Mouse (Mus musculus) bone marrow, adult 2 months (tissue): ENCODE measurements at regions not wholly inside any gene's neighbourhood (a gene's known extent, or its start where the extent isn't known, plus 50 kb on each side); places are given as distances from the start of the nearest gene placed in this dataset.

Experiments used
- H3K27ac ChIP-seq: fragments of 200-500 bp; 2 replicates; pipeline ENCODE4 v1.5.1; 2012; ENCODE audit warnings: low read depth, mild to moderate bottlenecking, control low read depth, inconsistent platforms, low read length; ENCODE audit not compliant: control insufficient read depth, poor library complexity, insufficient read depth
- H3K4me1 ChIP-seq: fragments of 200-500 bp; 2 replicates; pipeline ENCODE4 v1.6.1; 2011; ENCODE audit warnings: low read length; ENCODE audit not compliant: control insufficient read depth, insufficient read depth
- H3K4me3 ChIP-seq: fragments of 200-500 bp; replicated peaks from 2 replicates; pipeline ENCODE3; 2011; ENCODE audit warnings: mild to moderate bottlenecking, low read depth, low read length, control low read depth; ENCODE audit not compliant: control insufficient read depth
- CTCF ChIP-seq: fragments of 200-500 bp; IDR thresholded peaks from 2 replicates; pipeline ENCODE4 v1.5.1; 2011; ENCODE audit warnings: low read length, control low read depth; ENCODE audit not compliant: control insufficient read depth, insufficient read depth
- POLR2A ChIP-seq: fragments of 200-500 bp; IDR thresholded peaks from 2 replicates; pipeline ENCODE4 v1.6.1; 2011; ENCODE audit warnings: low read depth, mild to moderate bottlenecking, control low read depth, low read length, borderline replicate concordance; ENCODE audit not compliant: control insufficient read depth
- WGBS: fragments of 180-500 bp; shearing (Covaris S2); methylation state at CpG from one replicate; pipeline ENCODE4 v1.1.7; 2018; 5-methylcytosine and 5-hydroxymethylcytosine counted together

DNA sequence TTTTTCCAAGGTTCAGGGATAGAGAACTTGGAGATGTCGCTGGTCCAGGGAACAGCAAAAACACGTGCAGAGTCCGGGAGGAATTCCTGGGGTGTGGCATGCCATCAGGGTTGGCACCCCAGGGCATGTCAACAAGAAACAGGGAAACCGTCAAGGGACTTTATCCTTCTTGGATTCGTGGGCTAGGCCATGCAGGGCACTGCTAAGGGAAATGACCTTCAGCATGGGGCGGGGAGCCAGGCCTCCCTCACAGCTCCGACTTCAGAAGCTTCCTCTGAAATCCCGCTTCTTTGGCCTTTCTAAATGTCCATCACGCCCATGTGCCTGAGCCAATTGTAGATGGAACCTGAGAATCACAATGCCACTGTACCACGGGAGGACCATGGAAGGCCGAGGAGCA lies 357.0 kb upstream of the Maf start:
- Histone ChIP-seq H3K27ac (no peak overlapping the region), H3K4me1 (no peaks in the 10 kb centered on the region), H3K4me3 (no peak overlapping the region)
- TF ChIP-seq POLR2A (no peak), CTCF (no peak)
- WGBS = 78% methylated on average over 11 of the region's 11 CpGs

- TF ChIP-seq POLR2A (no peak), CTCF (no peak)
- Histone ChIP-seq H3K4me1 (no peaks in the 10 kb centered on the region), H3K4me3 (no peak overlapping the region), H3K27ac (no peak overlapping the region)
- 83% methylated on average over 5 of the region's 5 CpGs for WGBS
These were observed 355.9 kb upstream of the Maf start for GRCm38 (mm10) chr8:116063541-116063940.

- WGBS = 63% methylated on average over 7 of the region's 7 CpGs
- H3K27ac ChIP-seq = no peak overlapping the region
- TF ChIP-seq CTCF = no peak
- TF ChIP-seq POLR2A = no peak
These were observed 345.9 kb upstream of the Maf start for GRCm38 (mm10) chr8:116053483-116053882.

GRCm38 (mm10) chr8:116053043-116053442 lies 345.4 kb upstream of the Maf start:
- WGBS = 81% methylated on average over 6 of the region's 6 CpGs
- H3K27ac ChIP-seq = no peak overlapping the region
- TF ChIP-seq POLR2A = no peak
- TF ChIP-seq CTCF = no peak
- H3K4me1 ChIP-seq = no peaks in the 10 kb centered on the region
- H3K4me3 ChIP-seq = no peak overlapping the region

More at GRCm38 (mm10) chr8:116053483-116053882, 345.9 kb upstream of the Maf start:
- no peak overlapping the region for H3K4me3 ChIP-seq
- H3K4me1 ChIP-seq = no peaks in the 10 kb centered on the region

DNA sequence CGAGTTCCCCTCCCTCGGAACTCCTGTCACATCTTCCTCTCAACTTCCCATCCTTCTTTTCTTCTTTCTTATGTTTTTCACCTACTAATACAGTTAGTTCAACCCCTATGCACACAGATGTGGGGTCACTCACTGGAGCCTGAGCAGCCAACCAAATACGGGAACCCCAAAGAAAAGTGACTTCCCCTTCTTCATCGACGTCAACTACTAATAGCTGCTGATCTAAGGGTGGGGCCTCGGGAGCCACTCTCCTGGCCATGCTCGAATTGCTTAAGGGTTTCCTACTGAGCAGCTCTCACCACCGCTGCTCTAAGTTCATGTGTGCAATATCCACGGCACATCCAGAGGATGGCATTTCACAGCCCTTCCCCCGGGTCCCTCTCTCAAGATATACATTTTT lies 340.9 kb upstream of the Maf start:
- WGBS = 43% methylated on average over 10 of the region's 10 CpGs
- H3K4me3 ChIP-seq = no peak overlapping the region
- H3K4me1 ChIP-seq = no peaks in the 10 kb centered on the region
- no peak for TF ChIP-seq CTCF
- TF ChIP-seq POLR2A = no peak
- H3K27ac ChIP-seq = no peak overlapping the region

GRCm38 (mm10) chr8:116046859-116047258 lies 339.3 kb upstream of the Maf start:
- WGBS = 64% methylated on average over 3 of the region's 3 CpGs

DNA sequence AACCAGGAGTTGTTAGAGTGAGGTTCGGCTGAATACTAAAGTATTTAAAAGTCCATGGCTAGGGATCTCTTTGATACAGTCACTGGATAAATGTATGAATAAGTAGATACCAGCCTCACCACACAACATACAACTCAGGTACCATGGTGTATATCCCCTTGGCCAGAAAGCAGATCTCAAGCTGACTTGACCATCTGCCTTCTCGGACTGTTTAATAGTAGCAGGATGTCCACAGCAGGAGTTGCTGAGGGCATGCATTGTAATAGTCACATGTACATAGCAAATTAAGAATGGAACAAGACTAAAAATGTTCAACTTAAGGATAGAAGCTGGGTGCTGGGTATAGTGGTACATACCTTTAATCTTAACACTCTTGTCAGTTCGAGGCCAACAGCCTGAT lies 337.9 kb upstream of the Maf start:
- Histone ChIP-seq H3K4me3 (no peak overlapping the region), H3K4me1 (no peaks in the 10 kb centered on the region), H3K27ac (no peak overlapping the region)
- 77% methylated on average over 3 of the region's 3 CpGs for WGBS
- no peak for TF ChIP-seq POLR2A
- no peak for TF ChIP-seq CTCF

More at GRCm38 (mm10) chr8:116046859-116047258, 339.3 kb upstream of the Maf start:
- no peak overlapping the region for H3K4me3 ChIP-seq
- TF ChIP-seq CTCF = no peak
- no peak for TF ChIP-seq POLR2A
- no peaks in the 10 kb centered on the region for H3K4me1 ChIP-seq
- no peak overlapping the region for H3K27ac ChIP-seq

GRCm38 (mm10) chr8:116043381-116043780 lies 335.8 kb upstream of the Maf start:
- TF ChIP-seq POLR2A = no peak
- no peak for TF ChIP-seq CTCF

DNA sequence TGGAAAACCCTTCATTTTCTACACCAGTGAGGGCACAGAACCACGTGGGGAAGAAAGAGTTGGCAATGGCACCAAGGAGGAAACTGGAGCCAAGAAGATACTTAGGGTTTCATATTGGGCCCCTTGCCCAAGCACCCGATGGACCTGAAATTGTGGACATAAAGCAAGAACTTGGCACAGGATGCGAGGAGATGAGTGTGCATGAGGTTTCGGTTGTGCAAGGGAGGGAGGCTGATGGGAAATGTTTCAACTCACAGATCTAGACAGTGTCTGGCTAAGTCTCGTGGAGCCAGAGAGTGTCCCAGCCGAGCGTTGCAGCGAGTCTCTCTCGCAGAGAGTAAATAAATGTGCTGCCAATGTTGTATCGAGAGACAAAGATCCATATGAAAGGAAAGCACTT lies 323.4 kb upstream of the Maf start:
- 77% methylated on average over 10 of the region's 10 CpGs for WGBS
- Histone ChIP-seq H3K4me3 (no peak overlapping the region), H3K27ac (no peak overlapping the region), H3K4me1 (no peaks in the 10 kb centered on the region; the same call in 1 of the 2 replicates)
- TF ChIP-seq CTCF (no peak), POLR2A (no peak)

More at GRCm38 (mm10) chr8:116043381-116043780, 335.8 kb upstream of the Maf start:
- Histone ChIP-seq H3K4me3 (no peak overlapping the region), H3K27ac (no peak overlapping the region), H3K4me1 (no peaks in the 10 kb centered on the region)
- 86% methylated on average over 4 of the region's 4 CpGs for WGBS
